Mouse (Mus musculus): ENCODE measurements around the gene Dlk2. TPM values are rescaled to one million over a fixed set of nuclear protein-coding genes. Genes with fewer than 3 reads are reported as not detected.

Gene Dlk2
- not detected in 2 replicates for polyA plus RNA-seq (2012; ENCODE audit: insufficient read depth, low replicate concordance)

- Histone ChIP-seq H3K36me3 (replicated peaks; ENCODE audit: low read length) (no peaks in the 10 kb centered on the region), H3K4me1 (peaks cover 37% of the 10 kb centered on the region), H3K4me3 (replicated peaks) (peak within 1 kb of the TSS; percentile 91), H3K9me3 (no peaks in the 10 kb centered on the region), H3K27me3 (replicated peaks) (peaks cover 76% of the 10 kb centered on the region)
- no peak for TF ChIP-seq FLI1 (IDR thresholded peaks at IDR 0.05; ENCODE audit: low read length)
- no peak for TF ChIP-seq GATA1 (IDR thresholded peaks at IDR 0.05; ENCODE audit: borderline replicate concordance, low read length)
These were observed at the start of gene Dlk2 for GRCm38 (mm10) chr17:46297364-46298219. Gene Dlk2 (plus strand): TSS chr17:46297421.

GRCm38 (mm10) chr17:46247512-46248188 is 49.6 kb upstream of the Dlk2 start, which contains the start of the genes Polr1c and Yipf3:
Gene Polr1c (minus strand): TSS chr17:46248054.
Gene Yipf3 (plus strand): TSS chr17:46248080.
- no peaks in the 10 kb centered on the region for H3K27me3 ChIP-seq (replicated peaks)
- H3K4me3 ChIP-seq (replicated peaks), result peak within 1 kb of the TSS; percentile 100
- peak; percentile 72; the same call in 1 of the 2 replicates for TF ChIP-seq FLI1 (IDR thresholded peaks at IDR 0.05; ENCODE audit: low read length)
- TF ChIP-seq GATA1 (IDR thresholded peaks at IDR 0.05; ENCODE audit: borderline replicate concordance, low read length), result no peak
- H3K9me3 ChIP-seq, result no peaks in the 10 kb centered on the region
- H3K4me1 ChIP-seq, result peaks cover 70% of the 10 kb centered on the region
- H3K36me3 ChIP-seq (replicated peaks; ENCODE audit: low read length), result peaks cover 82% of the 10 kb centered on the region

- no peak for TF ChIP-seq GATA1 (IDR thresholded peaks at IDR 0.05; ENCODE audit: borderline replicate concordance, low read length)
- 0 out of 2 replicates have a peak, but pooled peaks have one; percentile 2 for TF ChIP-seq FLI1 (IDR thresholded peaks at IDR 0.05; ENCODE audit: low read length)
- H3K4me3 ChIP-seq (replicated peaks), result peak overlapping the region; percentile 100
- H3K27me3 ChIP-seq (replicated peaks), result no peaks in the 10 kb centered on the region
- H3K4me1 ChIP-seq, result peaks cover 69% of the 10 kb centered on the region
- peaks cover 80% of the 10 kb centered on the region for H3K36me3 ChIP-seq (replicated peaks; ENCODE audit: low read length)
- no peaks in the 10 kb centered on the region for H3K9me3 ChIP-seq
These were observed 49.1 kb upstream of the Dlk2 start for GRCm38 (mm10) chr17:46248189-46248522.

GRCm38 (mm10) chr17:46251174-46251573 is 46.0 kb upstream of the Dlk2 start:
- H3K4me1 ChIP-seq, result peaks cover 64% of the 10 kb centered on the region
- no peak for TF ChIP-seq FLI1 (IDR thresholded peaks at IDR 0.05; ENCODE audit: low read length)
- TF ChIP-seq GATA1 (IDR thresholded peaks at IDR 0.05; ENCODE audit: borderline replicate concordance, low read length), result no peak
- no peaks in the 10 kb centered on the region for H3K9me3 ChIP-seq
- H3K27me3 ChIP-seq (replicated peaks), result peaks cover 23% of the 10 kb centered on the region
- no peak overlapping the region for H3K4me3 ChIP-seq (replicated peaks)
- H3K36me3 ChIP-seq (replicated peaks; ENCODE audit: low read length), result peaks cover 50% of the 10 kb centered on the region

- TF ChIP-seq GATA1 (IDR thresholded peaks at IDR 0.05; ENCODE audit: borderline replicate concordance, low read length) (no peak), FLI1 (IDR thresholded peaks at IDR 0.05; ENCODE audit: low read length) (no peak)
- Histone ChIP-seq H3K4me3 (replicated peaks) (peak overlapping the region; percentile 92), H3K27me3 (replicated peaks) (peaks cover 23% of the 10 kb centered on the region), H3K4me1 (peaks cover 53% of the 10 kb centered on the region), H3K36me3 (replicated peaks; ENCODE audit: low read length) (peaks cover 57% of the 10 kb centered on the region), H3K9me3 (no peaks in the 10 kb centered on the region)
These were observed 44.4 kb upstream of the Dlk2 start for GRCm38 (mm10) chr17:46252571-46253451.

- Histone ChIP-seq H3K36me3 (replicated peaks; ENCODE audit: low read length) (peaks cover 64% of the 10 kb centered on the region), H3K4me1 (peaks cover 57% of the 10 kb centered on the region), H3K9me3 (no peaks in the 10 kb centered on the region), H3K4me3 (replicated peaks) (peak within 1 kb of the TSS; percentile 92), H3K27me3 (replicated peaks) (peaks cover 23% of the 10 kb centered on the region)
- TF ChIP-seq GATA1 (IDR thresholded peaks at IDR 0.05; ENCODE audit: borderline replicate concordance, low read length), result no peak
- TF ChIP-seq FLI1 (IDR thresholded peaks at IDR 0.05; ENCODE audit: low read length), result no peak
These were observed 43.7 kb upstream of the Dlk2 start, which contains the start of gene Lrrc73 for GRCm38 (mm10) chr17:46253452-46254084. Gene Lrrc73 (plus strand): TSS chr17:46253531.

- H3K4me1 ChIP-seq, result peaks cover 55% of the 10 kb centered on the region
- TF ChIP-seq FLI1 (IDR thresholded peaks at IDR 0.05; ENCODE audit: low read length) (no peak), GATA1 (IDR thresholded peaks at IDR 0.05; ENCODE audit: borderline replicate concordance, low read length) (no peak)
- H3K4me3 ChIP-seq (replicated peaks), result peak overlapping the region; percentile 92
- no peaks in the 10 kb centered on the region for H3K9me3 ChIP-seq
- peaks cover 23% of the 10 kb centered on the region for H3K27me3 ChIP-seq (replicated peaks)
- H3K36me3 ChIP-seq (replicated peaks; ENCODE audit: low read length), result peaks cover 66% of the 10 kb centered on the region
These were observed 43.1 kb upstream of the Dlk2 start for GRCm38 (mm10) chr17:46254106-46254505.

- Histone ChIP-seq H3K27me3 (replicated peaks) (peaks cover 23% of the 10 kb centered on the region), H3K4me3 (replicated peaks) (no peak overlapping the region), H3K9me3 (no peaks in the 10 kb centered on the region), H3K4me1 (peaks cover 52% of the 10 kb centered on the region), H3K36me3 (replicated peaks; ENCODE audit: low read length) (peaks cover 66% of the 10 kb centered on the region)
- TF ChIP-seq FLI1 (IDR thresholded peaks at IDR 0.05; ENCODE audit: low read length), result no peak
These were observed 42.1 kb upstream of the Dlk2 start for GRCm38 (mm10) chr17:46255147-46255546.
